Mouse (Mus musculus) C2C12 (cell line): ENCODE measurements around the gene Scg2.

Experiments
- CTCF ChIP-seq: IDR thresholded peaks from one replicate; pipeline ENCODE4 v1.5.1; 2011; ENCODE audit not compliant: control insufficient read depth, insufficient read depth, insufficient read length
- FOSL1 ChIP-seq: IDR thresholded peaks from one replicate; pipeline ENCODE4 v1.8.0; 2011; ENCODE audit warnings: mild to moderate bottlenecking, low read length; ENCODE audit not compliant: poor library complexity, insufficient read depth, severe bottlenecking
- MYOG ChIP-seq: IDR thresholded peaks from one replicate; pipeline ENCODE4 v1.6.1; 2011; ENCODE audit not compliant: control insufficient read depth, insufficient read length; ENCODE audit errors: extremely low read depth

DNA sequence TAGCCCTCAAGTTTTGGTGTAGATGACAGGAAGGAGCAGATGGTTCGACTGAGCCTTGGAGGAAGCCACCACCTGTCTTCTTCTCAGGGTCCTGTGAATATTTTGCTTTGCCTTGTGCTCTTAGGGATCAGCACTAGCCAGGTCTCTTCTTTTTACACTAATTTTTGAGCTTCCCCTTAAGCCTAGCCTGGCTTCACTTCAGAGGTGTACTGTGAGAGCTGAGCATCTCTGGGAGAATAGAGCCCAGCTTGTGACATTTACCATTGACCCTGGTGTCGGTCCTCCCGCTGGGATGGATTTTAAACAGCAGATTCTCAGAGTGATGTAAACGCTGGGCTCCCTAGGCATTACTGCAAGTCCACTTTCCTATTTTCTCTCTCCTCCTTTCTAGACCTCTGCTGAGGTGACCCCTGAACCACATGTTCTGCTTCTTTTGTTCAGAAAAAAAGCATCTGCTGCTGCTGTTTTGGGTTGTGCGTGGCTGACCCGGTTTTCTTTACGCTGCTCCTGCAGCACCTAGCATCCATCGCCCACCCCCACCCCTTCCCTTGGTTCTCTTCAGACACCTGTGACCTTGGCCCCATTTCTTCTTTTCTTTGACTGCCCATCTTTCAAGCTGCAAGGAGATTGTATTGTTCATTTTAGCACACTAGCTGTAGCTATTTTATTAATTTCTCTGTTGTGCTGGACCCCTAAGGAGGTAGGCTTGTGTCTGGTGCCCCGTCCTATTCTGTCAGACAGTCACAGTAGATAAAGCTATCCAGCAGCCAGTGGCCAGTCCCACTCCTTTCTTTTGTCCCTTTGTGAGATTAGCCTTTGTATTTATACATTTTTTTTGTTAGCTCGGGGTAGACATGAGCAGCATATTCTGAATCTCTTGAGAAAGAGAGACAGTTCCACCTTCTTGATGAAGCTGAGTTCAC, 38.6 kb downstream of the Scg2 start:
- TF ChIP-seq CTCF (no peak), MYOG (no peak), FOSL1 (no peak)
